Mouse (Mus musculus): ENCODE results near the gene Mfsd6. TPM values are rescaled to one million over a fixed set of nuclear protein-coding genes. Genes with fewer than 3 reads are reported as not detected.

Mfsd6 gene
- polyA plus RNA-seq, 1 experiment from 2014 or later = 2.7 TPM

GRCm38 (mm10) chr1:52652601-52653253, 74.5 kb downstream of the Mfsd6 start:
- no peaks in the 10 kb centered on the region for H3K9me3 ChIP-seq (ENCODE audit: low read length)
- H3K4me3 ChIP-seq (ENCODE audit: low read length) = no peak overlapping the region
- H3K36me3 ChIP-seq (ENCODE audit: insufficient read depth, low read length) = peaks cover 16% of the 10 kb centered on the region
- 76% methylated on average over 3 of the region's 3 CpGs for WGBS
- ATAC-seq (ENCODE audit: low FRiP score, low TSS enrichment) = no peak
- no peak overlapping the region for H3K4me2 ChIP-seq (replicated peaks; ENCODE audit: low read depth, low read length)
- H3K27ac ChIP-seq (ENCODE audit: low read length) = no peak overlapping the region
- H3K9ac ChIP-seq (replicated peaks; ENCODE audit: low read length) = no peak overlapping the region
- no peaks in the 10 kb centered on the region for H3K27me3 ChIP-seq (ENCODE audit: insufficient read depth, low read length)
- no peaks in the 10 kb centered on the region for H3K4me1 ChIP-seq (ENCODE audit: insufficient read depth, low read length)

DNA sequence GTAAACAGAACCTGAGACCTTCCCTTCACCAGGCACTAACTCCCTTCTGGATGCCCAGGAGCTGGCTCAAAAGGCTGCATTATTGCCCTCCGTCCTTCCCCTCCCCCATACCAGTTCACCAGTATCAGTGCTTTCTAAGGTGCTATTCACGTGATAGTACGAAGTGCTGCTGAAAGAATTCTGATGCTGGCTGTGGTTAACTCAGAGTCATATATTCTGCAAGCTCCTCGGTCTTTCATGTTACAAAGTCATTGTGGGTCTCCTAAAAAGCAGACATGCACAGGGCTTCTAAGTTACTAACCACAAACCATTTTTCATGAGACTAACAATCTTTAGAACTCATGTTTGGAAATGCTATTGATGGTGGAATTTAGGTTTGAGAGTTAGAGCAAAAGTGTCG, 77.2 kb downstream of the Mfsd6 start:
- H3K27me3 ChIP-seq (ENCODE audit: insufficient read depth, low read length) = no peaks in the 10 kb centered on the region
- no peaks in the 10 kb centered on the region for H3K4me1 ChIP-seq (ENCODE audit: insufficient read depth, low read length)
- no peak overlapping the region for H3K4me2 ChIP-seq (replicated peaks; ENCODE audit: low read depth, low read length)
- H3K27ac ChIP-seq (ENCODE audit: low read length) = no peak overlapping the region
- H3K9me3 ChIP-seq (ENCODE audit: low read length) = no peaks in the 10 kb centered on the region
- ATAC-seq (ENCODE audit: low FRiP score, low TSS enrichment) = no peak
- H3K9ac ChIP-seq (replicated peaks; ENCODE audit: low read length) = no peak overlapping the region
- peaks cover 26% of the 10 kb centered on the region for H3K36me3 ChIP-seq (ENCODE audit: insufficient read depth, low read length)
- no peak overlapping the region for H3K4me3 ChIP-seq (ENCODE audit: low read length)
- WGBS = 79% methylated on average over 5 of the region's 5 CpGs

DNA sequence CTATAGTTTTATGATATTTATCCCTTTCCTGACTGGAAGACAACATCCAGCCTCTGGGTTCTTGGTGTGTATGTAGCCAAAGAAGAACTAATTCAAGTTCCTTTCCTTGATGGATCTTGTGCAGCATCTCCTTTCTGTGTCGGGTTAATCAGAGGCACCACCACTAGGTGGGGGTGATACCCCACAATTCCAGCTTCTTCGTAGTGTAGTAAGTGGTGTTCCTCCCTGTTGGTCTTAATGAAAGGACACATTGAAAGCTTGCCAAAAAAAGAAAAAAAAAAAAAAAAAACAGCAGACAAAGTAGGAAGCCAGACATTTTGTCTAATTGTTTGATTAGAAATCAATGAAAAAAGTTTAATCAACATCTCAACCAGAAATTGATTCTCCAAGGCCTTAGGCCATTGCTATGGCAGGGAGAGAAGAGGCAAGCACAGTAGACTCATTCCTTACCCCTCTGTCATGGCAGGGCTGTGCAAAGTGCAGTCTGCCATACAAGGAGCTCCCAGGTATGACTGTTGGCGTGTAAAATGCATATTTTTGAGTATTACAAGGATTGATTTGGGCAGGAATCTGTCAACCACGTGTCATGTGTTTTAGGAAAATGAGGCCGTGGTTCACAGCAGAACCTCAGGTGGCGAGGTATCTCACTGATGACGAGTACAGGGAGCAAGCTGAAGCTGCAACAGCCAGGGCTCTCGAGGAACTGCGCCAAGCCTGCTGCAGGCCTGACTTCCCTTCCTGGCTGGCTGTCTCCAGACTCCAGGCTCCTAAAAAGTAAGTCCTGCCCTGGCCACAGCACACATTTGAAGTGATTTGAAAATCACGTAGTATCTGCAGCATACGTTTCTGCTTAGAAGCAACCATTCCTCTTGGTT, 78.9 kb downstream of the Mfsd6 start:
- H3K9me3 ChIP-seq (ENCODE audit: low read length) = no peaks in the 10 kb centered on the region
- H3K4me2 ChIP-seq (replicated peaks; ENCODE audit: low read depth, low read length) = no peak overlapping the region
- H3K4me1 ChIP-seq (ENCODE audit: insufficient read depth, low read length) = no peaks in the 10 kb centered on the region
- no peak overlapping the region for H3K27ac ChIP-seq (ENCODE audit: low read length)
- no peak overlapping the region for H3K9ac ChIP-seq (replicated peaks; ENCODE audit: low read length)
- H3K36me3 ChIP-seq (ENCODE audit: insufficient read depth, low read length) = peaks cover 27% of the 10 kb centered on the region
- WGBS = 80% methylated on average over 11 of the region's 11 CpGs
- no peak overlapping the region for H3K4me3 ChIP-seq (ENCODE audit: low read length)
- H3K27me3 ChIP-seq (ENCODE audit: insufficient read depth, low read length) = no peaks in the 10 kb centered on the region
- ATAC-seq (ENCODE audit: low FRiP score, low TSS enrichment) = no peak; the same call in 1 of the 2 replicates

- no peak for ATAC-seq (ENCODE audit: low FRiP score, low TSS enrichment)
- H3K27me3 ChIP-seq (ENCODE audit: insufficient read depth, low read length) = no peaks in the 10 kb centered on the region
- H3K9ac ChIP-seq (replicated peaks; ENCODE audit: low read length) = no peak overlapping the region
- H3K27ac ChIP-seq (ENCODE audit: low read length) = no peak overlapping the region
- no peak overlapping the region for H3K4me3 ChIP-seq (ENCODE audit: low read length)
- H3K9me3 ChIP-seq (ENCODE audit: low read length) = no peaks in the 10 kb centered on the region
- 90% methylated on average over 4 of the region's 4 CpGs for WGBS
- H3K4me1 ChIP-seq (ENCODE audit: insufficient read depth, low read length) = no peaks in the 10 kb centered on the region
- H3K36me3 ChIP-seq (ENCODE audit: insufficient read depth, low read length) = peaks cover 27% of the 10 kb centered on the region
- no peak overlapping the region for H3K4me2 ChIP-seq (replicated peaks; ENCODE audit: low read depth, low read length)
Observed at GRCm38 (mm10) chr1:52640736-52641135, 86.5 kb downstream of the Mfsd6 start.

DNA sequence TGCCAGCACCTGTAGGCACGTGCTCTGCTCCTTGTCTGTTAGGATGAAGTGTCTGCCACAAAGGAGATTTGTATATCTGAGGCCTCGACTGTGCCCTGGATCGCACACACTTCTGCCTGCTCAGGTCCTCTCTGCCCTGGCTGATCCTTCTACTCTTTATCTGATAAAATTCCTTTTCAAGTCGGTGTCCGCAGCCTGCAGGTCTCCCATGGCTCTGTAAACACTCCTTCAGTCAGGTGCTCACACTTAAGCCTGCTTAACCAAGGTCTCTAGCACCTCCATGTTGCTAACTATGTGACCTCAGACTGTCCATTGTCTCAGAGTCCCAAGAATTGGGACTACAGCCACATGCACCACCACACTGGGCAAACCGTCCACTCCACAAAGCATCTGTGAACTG, 87.0 kb downstream of the Mfsd6 start:
- ATAC-seq (ENCODE audit: low FRiP score, low TSS enrichment) = no peak
- WGBS = 88% methylated on average over 6 of the region's 6 CpGs
- Histone ChIP-seq H3K27ac (ENCODE audit: low read length) (no peak overlapping the region), H3K4me1 (ENCODE audit: insufficient read depth, low read length) (no peaks in the 10 kb centered on the region), H3K27me3 (ENCODE audit: insufficient read depth, low read length) (no peaks in the 10 kb centered on the region), H3K4me3 (ENCODE audit: low read length) (no peak overlapping the region), H3K9ac (replicated peaks; ENCODE audit: low read length) (no peak overlapping the region), H3K9me3 (ENCODE audit: low read length) (no peaks in the 10 kb centered on the region), H3K36me3 (ENCODE audit: insufficient read depth, low read length) (peaks cover 27% of the 10 kb centered on the region), H3K4me2 (replicated peaks; ENCODE audit: low read depth, low read length) (no peak overlapping the region)

- Histone ChIP-seq H3K9me3 (ENCODE audit: low read length) (no peaks in the 10 kb centered on the region), H3K9ac (replicated peaks; ENCODE audit: low read length) (no peak overlapping the region), H3K27ac (ENCODE audit: low read length) (no peak overlapping the region), H3K4me1 (ENCODE audit: insufficient read depth, low read length) (no peaks in the 10 kb centered on the region), H3K36me3 (ENCODE audit: insufficient read depth, low read length) (peaks cover 24% of the 10 kb centered on the region), H3K27me3 (ENCODE audit: insufficient read depth, low read length) (no peaks in the 10 kb centered on the region), H3K4me3 (ENCODE audit: low read length) (no peak overlapping the region), H3K4me2 (replicated peaks; ENCODE audit: low read depth, low read length) (no peak overlapping the region)
- 82% methylated on average over 7 of the region's 7 CpGs for WGBS
- no peak for ATAC-seq (ENCODE audit: low FRiP score, low TSS enrichment)
Observed at GRCm38 (mm10) chr1:52639090-52639489, 88.2 kb downstream of the Mfsd6 start.

- WGBS = 82% methylated on average over 2 of the region's 2 CpGs
- H3K36me3 ChIP-seq (ENCODE audit: insufficient read depth, low read length) = peaks cover 24% of the 10 kb centered on the region
- no peaks in the 10 kb centered on the region for H3K4me1 ChIP-seq (ENCODE audit: insufficient read depth, low read length)
- H3K4me3 ChIP-seq (ENCODE audit: low read length) = no peak overlapping the region
- no peaks in the 10 kb centered on the region for H3K27me3 ChIP-seq (ENCODE audit: insufficient read depth, low read length)
- H3K9ac ChIP-seq (replicated peaks; ENCODE audit: low read length) = no peak overlapping the region
- no peak overlapping the region for H3K4me2 ChIP-seq (replicated peaks; ENCODE audit: low read depth, low read length)
- no peak overlapping the region for H3K27ac ChIP-seq (ENCODE audit: low read length)
- H3K9me3 ChIP-seq (ENCODE audit: low read length) = no peaks in the 10 kb centered on the region
- ATAC-seq (ENCODE audit: low FRiP score, low TSS enrichment) = no peak
Observed at GRCm38 (mm10) chr1:52638101-52638500, 89.2 kb downstream of the Mfsd6 start.

- Histone ChIP-seq H3K4me1 (ENCODE audit: insufficient read depth, low read length) (peaks cover 9% of the 10 kb centered on the region), H3K27ac (ENCODE audit: low read length) (no peak overlapping the region), H3K9me3 (ENCODE audit: low read length) (no peaks in the 10 kb centered on the region), H3K27me3 (ENCODE audit: insufficient read depth, low read length) (no peaks in the 10 kb centered on the region), H3K9ac (replicated peaks; ENCODE audit: low read length) (no peak overlapping the region), H3K36me3 (ENCODE audit: insufficient read depth, low read length) (peaks cover 24% of the 10 kb centered on the region), H3K4me3 (ENCODE audit: low read length) (no peak overlapping the region), H3K4me2 (replicated peaks; ENCODE audit: low read depth, low read length) (no peak overlapping the region)
- no peak for ATAC-seq (ENCODE audit: low FRiP score, low TSS enrichment)
- 93% methylated on average over 3 of the region's 3 CpGs for WGBS
Observed at GRCm38 (mm10) chr1:52635932-52636331, 91.3 kb downstream of the Mfsd6 start.

- peaks cover 10% of the 10 kb centered on the region for H3K36me3 ChIP-seq (ENCODE audit: insufficient read depth, low read length)
- WGBS = 95% methylated on average over 6 of the region's 6 CpGs
- H3K9ac ChIP-seq (replicated peaks; ENCODE audit: low read length) = no peak overlapping the region
Observed at GRCm38 (mm10) chr1:52634251-52634650, 93.0 kb downstream of the Mfsd6 start.

GRCm38 (mm10) chr1:52631570-52631969, 95.7 kb downstream of the Mfsd6 start:
- no peaks in the 10 kb centered on the region for H3K36me3 ChIP-seq (ENCODE audit: insufficient read depth, low read length)
- H3K27ac ChIP-seq (ENCODE audit: low read length) = no peak overlapping the region
- 54% methylated on average over 2 of the region's 2 CpGs for WGBS
- no peaks in the 10 kb centered on the region for H3K9me3 ChIP-seq (ENCODE audit: low read length)
- H3K4me2 ChIP-seq (replicated peaks; ENCODE audit: low read depth, low read length) = peak overlapping the region; percentile 47
- H3K4me1 ChIP-seq (ENCODE audit: insufficient read depth, low read length) = peaks cover 9% of the 10 kb centered on the region
- ATAC-seq (ENCODE audit: low FRiP score, low TSS enrichment) = no peak
- H3K4me3 ChIP-seq (ENCODE audit: low read length) = peak overlapping the region; percentile 96
- H3K9ac ChIP-seq (replicated peaks; ENCODE audit: low read length) = no peak overlapping the region
- no peaks in the 10 kb centered on the region for H3K27me3 ChIP-seq (ENCODE audit: insufficient read depth, low read length)

More at GRCm38 (mm10) chr1:52634251-52634650, 93.0 kb downstream of the Mfsd6 start:
- no peak for ATAC-seq (ENCODE audit: low FRiP score, low TSS enrichment)
- peaks cover 9% of the 10 kb centered on the region for H3K4me1 ChIP-seq (ENCODE audit: insufficient read depth, low read length)
- H3K27me3 ChIP-seq (ENCODE audit: insufficient read depth, low read length) = no peaks in the 10 kb centered on the region
- no peak overlapping the region for H3K4me3 ChIP-seq (ENCODE audit: low read length)
- no peak overlapping the region for H3K4me2 ChIP-seq (replicated peaks; ENCODE audit: low read depth, low read length)
- no peaks in the 10 kb centered on the region for H3K9me3 ChIP-seq (ENCODE audit: low read length)
- H3K27ac ChIP-seq (ENCODE audit: low read length) = no peak overlapping the region

Data from kidney, embryonic 16.5 days (tissue).